Mouse (Mus musculus): ENCODE measurements around the gene Tfap4. TPM values are rescaled to one million over a fixed set of nuclear protein-coding genes. Genes with fewer than 3 reads are reported as not detected.
A peak's percentile ranks its signal among the peaks of the same experiment; 100 is the strongest.

Tfap4 gene
- polyA plus RNA-seq, 1 experiment from 2014 or later = 26.5 TPM

DNA sequence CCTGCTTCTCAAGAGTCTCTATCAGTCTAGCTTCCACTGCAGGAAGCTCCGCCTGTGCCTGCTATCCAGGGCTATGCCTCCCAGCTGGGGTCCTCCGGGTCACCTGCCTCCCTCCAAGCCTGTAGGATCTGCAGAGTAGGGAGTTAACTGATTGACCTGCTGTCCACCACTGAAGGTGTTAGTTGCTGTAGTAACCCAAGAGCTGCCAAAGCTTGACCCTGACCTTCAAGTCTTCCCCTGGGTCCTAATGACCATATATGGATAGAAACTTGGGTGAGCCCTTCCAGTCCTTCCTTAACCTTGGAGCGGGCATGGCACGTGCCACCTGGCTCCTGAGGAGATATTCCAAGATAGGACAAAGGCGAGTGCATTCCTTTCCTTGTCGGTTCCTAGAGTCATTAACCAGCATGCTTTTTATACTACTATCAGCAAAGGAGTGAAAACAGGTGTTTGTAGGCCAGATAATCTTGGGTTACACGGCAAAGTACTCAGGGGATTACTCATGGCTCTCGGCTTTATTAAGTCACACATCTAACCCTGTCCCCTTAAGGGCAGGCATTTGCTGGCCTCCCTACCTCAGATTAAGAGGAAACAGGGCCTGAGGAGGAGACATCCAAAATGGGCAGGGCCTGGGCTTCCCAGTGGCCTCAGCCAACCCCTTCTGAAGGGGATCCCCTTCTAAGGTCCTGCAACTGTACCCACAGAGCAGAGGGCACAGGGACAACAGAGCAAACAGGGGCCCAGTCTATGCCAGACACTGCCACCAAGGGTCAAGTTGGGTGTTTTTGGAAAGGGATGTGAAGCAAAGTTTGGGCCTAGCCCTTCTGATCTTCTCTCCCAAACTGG lies 61.7 kb downstream of the Tfap4 start:
- Histone ChIP-seq H3K4me1 (ENCODE audit: control insufficient read depth, insufficient read depth, low read length) (peaks cover 10% of the 10 kb centered on the region), H3K9me3 (ENCODE audit: control insufficient read depth, low read length) (no peaks in the 10 kb centered on the region), H3K9ac (ENCODE audit: low read depth, low read length) (no peak overlapping the region), H3K36me3 (ENCODE audit: control insufficient read depth, insufficient read depth, low read length) (no peaks in the 10 kb centered on the region), H3K4me2 (ENCODE audit: low read depth, low read length) (no peak overlapping the region), H3K27ac (ENCODE audit: low read length) (no peak overlapping the region), H3K4me3 (ENCODE audit: low read length) (no peak overlapping the region), H3K27me3 (replicated peaks; ENCODE audit: control insufficient read depth, insufficient read depth, low read length) (no peaks in the 10 kb centered on the region)
- peak; percentile 58 for ATAC-seq
- WGBS = 58% methylated on average over 8 of the region's 8 CpGs

DNA sequence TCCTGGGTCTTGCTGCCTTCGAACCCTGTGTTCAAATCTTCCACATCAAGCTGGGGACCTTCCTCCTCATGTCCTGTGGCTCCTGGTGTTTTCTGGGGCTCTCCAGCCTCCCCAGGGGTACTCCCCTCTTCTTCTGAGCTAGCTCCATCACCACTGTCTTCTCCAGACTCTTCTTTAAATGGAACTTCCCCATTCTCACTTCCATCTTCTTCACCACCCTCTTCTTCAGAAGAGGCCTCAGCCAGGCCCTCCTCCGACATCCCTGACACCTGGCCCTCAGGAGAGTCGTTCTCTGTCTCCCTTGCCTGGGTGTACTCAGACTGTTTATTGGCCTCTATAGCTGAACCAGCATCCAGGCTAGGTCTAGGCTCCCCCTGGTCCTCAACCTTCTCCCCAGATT lies 63.2 kb downstream of the Tfap4 start:
- no peak for ATAC-seq
- 79% methylated on average over 3 of the region's 3 CpGs for WGBS
- no peaks in the 10 kb centered on the region for H3K36me3 ChIP-seq (ENCODE audit: control insufficient read depth, insufficient read depth, low read length)
- no peaks in the 10 kb centered on the region for H3K27me3 ChIP-seq (replicated peaks; ENCODE audit: control insufficient read depth, insufficient read depth, low read length)
- no peaks in the 10 kb centered on the region for H3K9me3 ChIP-seq (ENCODE audit: control insufficient read depth, low read length)
- peaks cover 13% of the 10 kb centered on the region for H3K4me1 ChIP-seq (ENCODE audit: control insufficient read depth, insufficient read depth, low read length)
- H3K27ac ChIP-seq (ENCODE audit: low read length) = no peak overlapping the region
- H3K4me2 ChIP-seq (ENCODE audit: low read depth, low read length) = no peak overlapping the region
- no peak overlapping the region for H3K9ac ChIP-seq (ENCODE audit: low read depth, low read length)
- H3K4me3 ChIP-seq (ENCODE audit: low read length) = no peak overlapping the region

DNA sequence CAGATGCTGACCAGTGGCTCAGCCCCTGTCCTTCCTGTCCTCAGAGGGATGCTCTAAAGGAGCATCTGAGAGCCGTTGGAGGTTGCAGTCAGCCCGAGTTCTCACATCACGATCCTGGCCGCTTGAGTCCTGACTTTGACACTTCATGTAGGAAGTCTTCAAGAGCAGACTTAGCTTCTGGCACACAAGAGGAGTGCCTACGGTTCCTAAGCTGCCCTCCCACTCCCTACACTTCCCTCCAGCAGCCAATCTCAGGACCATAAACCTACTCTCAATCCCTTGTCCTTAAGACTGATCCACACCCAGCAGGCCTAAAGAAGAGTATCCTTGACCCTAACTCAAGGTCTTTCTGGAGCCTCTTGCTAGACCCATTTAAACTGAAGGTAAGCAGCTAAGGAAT lies 63.8 kb downstream of the Tfap4 start:
- 82% methylated on average over 5 of the region's 5 CpGs for WGBS
- Histone ChIP-seq H3K4me2 (ENCODE audit: low read depth, low read length) (no peak overlapping the region), H3K36me3 (ENCODE audit: control insufficient read depth, insufficient read depth, low read length) (no peaks in the 10 kb centered on the region), H3K4me1 (ENCODE audit: control insufficient read depth, insufficient read depth, low read length) (peaks cover 13% of the 10 kb centered on the region), H3K9ac (ENCODE audit: low read depth, low read length) (no peak overlapping the region), H3K27ac (ENCODE audit: low read length) (no peak overlapping the region), H3K9me3 (ENCODE audit: control insufficient read depth, low read length) (no peaks in the 10 kb centered on the region), H3K27me3 (replicated peaks; ENCODE audit: control insufficient read depth, insufficient read depth, low read length) (no peaks in the 10 kb centered on the region), H3K4me3 (ENCODE audit: low read length) (no peak overlapping the region)
- no peak for ATAC-seq

Other genes starting within 250 kb of the Tfap4 start
- gene Adcy9, start 139.4 kb downstream of the Tfap4 start, polyA plus RNA-seq (2015; fragmentation: Nextera tagmentation; extraction: Ambion mirVana) = 1.2 and 1.3 TPM in 2 replicates
- 8.0 and 8.5 TPM in 2 replicates for gene Srl, start 18.0 kb downstream of the Tfap4 start, polyA plus RNA-seq (2015; fragmentation: Nextera tagmentation; extraction: Ambion mirVana)
- gene Glis2, start 34.9 kb upstream of the Tfap4 start, polyA plus RNA-seq (2015; fragmentation: Nextera tagmentation; extraction: Ambion mirVana) = 14.5 and 18.1 TPM in 2 replicates
- gene Pam16, start 65.1 kb upstream of the Tfap4 start, polyA plus RNA-seq (2015; fragmentation: Nextera tagmentation; extraction: Ambion mirVana) = 79.4 and 86.8 TPM in 2 replicates
- 13.5 and 13.6 TPM in 2 replicates for gene Vasn, start 80.1 kb upstream of the Tfap4 start, polyA plus RNA-seq (2015; fragmentation: Nextera tagmentation; extraction: Ambion mirVana)
- gene Dnaja3, start 80.1 kb upstream of the Tfap4 start, polyA plus RNA-seq (2015; fragmentation: Nextera tagmentation; extraction: Ambion mirVana) = 90.5 and 92.5 TPM in 2 replicates
- 29.2 and 30.5 TPM in 2 replicates for gene Coro7, start 119.9 kb upstream of the Tfap4 start, polyA plus RNA-seq (2015; fragmentation: Nextera tagmentation; extraction: Ambion mirVana)
- gene Nmral1, start 159.5 kb upstream of the Tfap4 start, polyA plus RNA-seq (2015; fragmentation: Nextera tagmentation; extraction: Ambion mirVana) = 35.3 and 45.9 TPM in 2 replicates
- 87.5 and 88.7 TPM in 2 replicates for gene Hmox2, start 166.5 kb upstream of the Tfap4 start, polyA plus RNA-seq (2015; fragmentation: Nextera tagmentation; extraction: Ambion mirVana)
- gene Cdip1, start 230.4 kb upstream of the Tfap4 start, polyA plus RNA-seq (2015; fragmentation: Nextera tagmentation; extraction: Ambion mirVana) = 97.2 and 100 TPM in 2 replicates

Measured in intestine, embryonic 16.5 days (tissue).